Mouse (Mus musculus) regulatory T cell (primary cell): ENCODE results near the gene Igfbp1.
"Not testable (repeated sequence)": the region's sequence is repeated elsewhere in the genome, so short reads cannot be mapped to it uniquely, and the experiment has no call there.

ENCODE experiments used
- in situ Hi-C: fragments of 300-600 bp; cut with MboI, MseI; formaldehyde crosslinking; loops from one replicate; pipeline ENCODE4 v1.15.1; 2025; ENCODE audit warnings: high pct_unique_total_duplicates

Gene Igfbp1

GRCm38 (mm10) chr11:7194432-7195311, 2.9 kb upstream of the Igfbp1 start:
- in situ Hi-C loops, result no loop called here

DNA sequence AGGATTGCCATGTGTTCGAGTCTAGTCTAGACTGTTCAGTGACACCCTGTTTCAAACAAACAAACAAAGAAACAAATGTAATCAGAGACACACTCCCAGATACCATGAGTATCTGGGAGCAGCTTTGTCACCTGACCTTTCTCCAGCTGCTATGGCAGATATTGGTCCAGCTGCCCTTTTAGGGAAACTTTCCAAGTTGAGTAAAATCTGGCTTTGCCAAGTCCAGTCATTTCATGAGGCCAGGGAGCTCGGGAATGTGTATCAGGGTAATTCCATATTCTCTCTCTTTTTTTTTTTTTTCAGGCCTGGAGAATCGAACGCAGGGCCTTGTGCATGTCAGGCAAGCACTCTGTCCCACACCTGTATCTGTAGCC, 2.3 kb upstream of the Igfbp1 start:
- in situ Hi-C loops, result no loop called here

- in situ Hi-C loops, result no loop called here
Observed at GRCm38 (mm10) chr11:7198006-7198405, 424 bp downstream of the Igfbp1 start.

DNA sequence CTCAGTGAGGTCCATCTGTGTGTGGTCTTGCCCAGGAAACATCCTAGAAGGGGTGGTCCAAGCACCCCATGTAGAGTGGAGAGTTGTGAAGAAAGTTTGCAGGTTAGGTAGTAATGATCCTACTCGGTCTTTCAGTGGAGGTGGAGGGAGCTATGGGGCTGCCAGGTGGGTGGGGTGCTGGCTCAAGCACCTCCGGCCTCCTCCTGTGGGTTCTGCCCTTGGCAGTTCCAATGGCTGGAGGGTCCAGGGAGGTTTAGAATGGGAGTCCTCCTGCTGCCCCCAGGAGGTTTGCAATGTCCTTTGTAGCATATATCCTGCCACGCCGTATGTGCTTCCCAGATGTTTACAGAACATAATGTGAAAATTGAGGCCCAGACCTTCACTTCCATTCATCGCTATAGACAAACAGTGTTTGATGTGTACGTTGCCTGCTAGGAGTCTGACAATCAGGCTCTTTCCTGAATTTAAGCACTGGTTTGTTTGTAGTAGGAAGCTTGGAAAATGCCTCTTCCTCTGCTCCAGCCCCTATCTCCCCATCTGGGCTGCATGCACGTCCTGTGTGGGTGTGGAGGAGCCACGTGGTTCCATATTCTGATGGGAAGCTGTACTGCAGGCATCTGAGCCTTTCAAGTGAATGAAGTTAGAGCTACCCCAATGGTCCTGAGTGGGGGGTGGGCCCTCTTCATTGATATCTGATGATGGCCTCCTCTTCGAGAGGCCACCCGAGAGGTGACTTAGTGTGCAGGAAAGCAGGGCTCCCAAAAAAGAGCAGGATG, 1.1 kb downstream of the Igfbp1 start:
- in situ Hi-C loops, result no loop called here

GRCm38 (mm10) chr11:7199736-7200392, 2.3 kb downstream of the Igfbp1 start:
- in situ Hi-C loops, result loop anchor here (10.0 kb wide), 1 partner anchor 1105 kb away; no protein-coding TSS in a partner anchor

- in situ Hi-C loops, result loop anchor here (10.0 kb wide), 1 partner anchor 1104 kb away; no protein-coding TSS in a partner anchor
Observed at GRCm38 (mm10) chr11:7200393-7200783, 2.8 kb downstream of the Igfbp1 start.

- in situ Hi-C loops, result loop anchor here (10.0 kb wide), 1 partner anchor 1103 kb away; no protein-coding TSS in a partner anchor
Observed at GRCm38 (mm10) chr11:7202206-7202605, 4.6 kb downstream of the Igfbp1 start.

DNA sequence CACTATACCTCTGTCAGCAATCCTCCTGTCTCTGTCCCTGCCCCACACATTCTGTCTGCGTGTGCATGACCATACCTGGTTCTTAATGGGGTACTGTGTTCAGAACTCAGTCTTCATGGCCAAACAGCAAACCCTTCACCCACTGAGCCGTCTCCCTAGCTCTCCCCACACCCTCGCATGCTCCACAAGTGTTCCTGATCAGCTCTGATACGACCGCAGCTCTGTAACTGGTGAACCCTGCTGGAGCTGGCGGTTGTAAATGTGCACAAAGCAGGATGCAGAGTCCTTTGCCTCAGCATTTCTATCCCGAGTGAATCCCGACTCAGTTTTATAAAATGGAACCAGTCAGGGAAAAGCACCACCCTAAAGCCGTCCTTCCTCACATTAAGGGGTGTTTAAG, 6.3 kb downstream of the Igfbp1 start:
- in situ Hi-C loops, result loop anchor here (10.0 kb wide), 1 partner anchor 1101 kb away; no protein-coding TSS in a partner anchor

DNA sequence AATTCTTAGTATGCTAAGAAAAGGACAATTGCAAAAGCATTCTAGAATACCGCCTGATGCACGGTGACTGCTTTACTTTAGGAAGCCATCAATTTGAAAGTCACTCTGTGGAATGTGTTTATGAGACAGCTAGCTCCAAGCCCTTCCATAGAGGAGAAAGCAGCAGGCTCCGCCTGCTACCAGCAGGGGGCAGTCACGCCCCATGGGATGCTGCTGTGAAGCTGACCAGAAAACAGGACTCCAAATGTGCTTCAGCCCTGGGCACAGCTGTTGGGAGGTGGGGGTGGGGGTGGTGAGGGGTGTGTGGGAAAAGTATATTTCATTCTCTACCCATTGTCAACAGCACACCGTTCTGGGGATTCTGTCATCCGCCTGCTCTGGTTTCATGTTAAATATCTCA, 12.8 kb downstream of the Igfbp1 start:
- in situ Hi-C loops, result loop anchor here (5.0 kb wide), 1 partner anchor 1197 kb away; no protein-coding TSS in a partner anchor

DNA sequence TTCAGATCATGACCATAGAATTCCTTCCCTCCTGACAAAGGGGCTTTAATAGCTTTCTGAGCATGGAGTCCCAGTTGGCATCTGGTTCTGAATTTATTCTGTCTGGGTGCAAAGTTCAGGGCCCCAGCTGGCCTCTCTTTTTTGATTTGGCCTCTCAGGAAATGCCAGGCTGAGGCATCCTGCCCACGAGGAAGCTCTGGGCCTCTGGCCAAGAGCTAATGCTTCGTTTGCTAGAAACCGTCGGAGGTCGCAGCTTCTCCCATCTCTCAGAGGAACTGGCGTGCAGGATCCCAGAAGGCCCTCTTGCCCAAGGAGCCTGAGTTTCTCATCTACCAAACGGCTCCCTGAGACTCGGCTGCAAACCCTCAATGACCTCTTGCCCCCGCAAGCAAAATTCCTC, 13.6 kb downstream of the Igfbp1 start:
- in situ Hi-C loops, result loop anchor here (5.0 kb wide), 1 partner anchor 1196 kb away; no protein-coding TSS in a partner anchor

GRCm38 (mm10) chr11:7212126-7212798, 14.7 kb downstream of the Igfbp1 start:
- in situ Hi-C loops, result loop anchor here (5.0 kb wide), 1 partner anchor 1195 kb away; no protein-coding TSS in a partner anchor

- in situ Hi-C loops, result loop anchor here (5.0 kb wide), 1 partner anchor 1194 kb away; no protein-coding TSS in a partner anchor
Observed at GRCm38 (mm10) chr11:7213161-7213500, 15.5 kb downstream of the Igfbp1 start.

DNA sequence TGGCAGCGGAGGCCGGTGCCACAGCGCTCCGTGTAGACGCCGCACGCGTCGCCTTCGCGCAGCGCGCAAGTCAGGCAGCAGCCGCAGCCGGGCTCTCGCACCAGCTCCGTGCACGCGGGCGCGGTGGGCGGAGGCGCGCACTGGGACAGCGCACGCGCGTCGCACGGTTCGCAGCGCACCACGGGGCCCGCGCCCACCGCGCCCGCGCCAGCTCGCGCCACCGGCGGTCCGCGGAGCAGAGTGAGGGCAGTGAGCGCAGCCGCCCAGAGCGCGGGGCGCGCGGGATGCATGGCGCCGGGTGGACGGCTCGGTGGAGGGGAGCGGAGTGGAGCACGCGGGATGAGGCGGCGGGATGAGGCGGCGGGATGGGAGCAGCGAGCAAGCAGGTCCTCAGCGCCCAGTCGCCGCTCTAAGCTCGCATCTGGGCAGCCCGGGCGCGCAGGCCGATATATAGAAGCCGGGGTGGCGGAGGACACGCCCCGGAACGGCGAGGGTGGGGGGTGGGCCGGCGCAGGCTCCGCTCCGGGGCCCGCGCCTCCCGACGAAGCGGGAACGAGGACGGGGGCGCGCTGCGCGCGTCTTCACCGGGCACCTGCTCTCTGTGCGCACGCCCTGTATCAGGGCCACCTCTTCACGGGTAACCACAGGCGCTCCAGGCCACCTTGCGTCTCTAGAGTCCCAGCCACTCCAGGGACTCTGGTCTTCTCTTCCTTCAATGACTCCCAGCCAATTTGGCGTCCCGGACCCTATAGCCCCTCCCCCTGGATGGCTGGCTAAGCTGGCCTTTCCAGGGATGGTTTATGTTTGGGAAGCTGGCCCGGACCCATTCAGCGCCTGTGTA, 16.1 kb downstream of the Igfbp1 start, which contains the start of gene Igfbp3:
Igfbp3 (minus strand) TSS at position 423 of the 841 bp plus-strand sequence.
- in situ Hi-C loops, result loop anchor here (5.0 kb wide), 1 partner anchor 1194 kb away; no protein-coding TSS in a partner anchor

DNA sequence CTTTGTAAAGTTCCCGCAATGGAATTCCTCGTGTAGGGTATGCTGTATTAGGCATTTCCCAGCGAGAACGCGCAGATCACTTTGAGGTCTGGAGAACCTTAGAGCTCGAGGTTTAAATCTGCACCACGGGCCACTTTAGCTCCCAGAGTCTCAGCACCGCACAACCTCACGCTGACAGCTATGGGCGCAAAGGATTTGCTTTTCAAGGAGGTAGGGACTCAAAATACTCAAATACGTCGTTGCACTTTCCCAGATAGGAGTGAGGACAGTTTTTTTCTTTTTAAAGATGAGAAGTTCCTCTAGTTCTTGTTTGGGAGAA, 16.7 kb downstream of the Igfbp1 start:
- in situ Hi-C loops, result loop anchor here (5.0 kb wide), 1 partner anchor 1193 kb away; no protein-coding TSS in a partner anchor

DNA sequence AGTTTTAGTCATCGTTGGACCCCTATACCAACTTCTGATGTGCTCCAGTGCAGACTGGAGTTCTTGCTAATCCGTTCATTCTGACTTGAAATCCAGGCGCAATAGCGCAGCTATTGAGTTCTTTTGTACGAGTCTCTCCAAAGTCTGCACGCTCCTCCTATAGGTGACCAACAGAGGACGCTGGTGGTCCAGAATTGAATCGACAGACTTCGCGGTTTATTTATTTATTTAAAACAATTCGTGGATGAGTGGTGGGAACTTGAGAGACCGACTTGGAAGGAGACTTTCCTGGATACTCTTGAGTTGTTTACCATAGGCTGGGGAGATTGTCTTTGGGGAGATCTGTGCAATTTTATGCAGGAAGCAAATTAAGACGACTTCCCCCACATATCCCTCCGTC, 17.2 kb downstream of the Igfbp1 start:
- in situ Hi-C loops, result loop anchor here (5.0 kb wide), 1 partner anchor 1193 kb away; no protein-coding TSS in a partner anchor

DNA sequence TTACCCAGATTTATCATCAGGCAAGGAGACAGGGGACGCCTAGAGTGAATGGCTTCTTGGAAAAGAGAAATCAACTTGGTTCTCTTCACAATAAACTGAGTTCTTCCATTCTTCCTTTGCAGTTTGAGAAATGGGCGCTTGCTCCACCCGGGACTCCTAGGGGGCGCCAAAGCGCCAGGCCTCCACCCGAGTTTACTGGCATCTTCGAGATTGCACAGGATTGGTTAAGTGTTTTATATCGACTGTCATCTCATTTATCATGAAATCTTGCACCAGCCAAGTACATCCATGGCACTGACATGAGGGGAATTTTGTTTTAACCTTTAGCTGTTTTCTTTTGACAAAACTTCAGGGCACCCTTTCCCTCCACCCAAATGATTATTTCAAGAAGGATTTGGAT, 18.1 kb downstream of the Igfbp1 start:
- in situ Hi-C loops, result no loop called here

- in situ Hi-C loops, result not testable (repeated sequence)
Observed at GRCm38 (mm10) chr11:7221826-7222225, 24.2 kb downstream of the Igfbp1 start.

GRCm38 (mm10) chr11:7226200-7226599, 28.6 kb downstream of the Igfbp1 start:
- in situ Hi-C loops, result no loop called here

DNA sequence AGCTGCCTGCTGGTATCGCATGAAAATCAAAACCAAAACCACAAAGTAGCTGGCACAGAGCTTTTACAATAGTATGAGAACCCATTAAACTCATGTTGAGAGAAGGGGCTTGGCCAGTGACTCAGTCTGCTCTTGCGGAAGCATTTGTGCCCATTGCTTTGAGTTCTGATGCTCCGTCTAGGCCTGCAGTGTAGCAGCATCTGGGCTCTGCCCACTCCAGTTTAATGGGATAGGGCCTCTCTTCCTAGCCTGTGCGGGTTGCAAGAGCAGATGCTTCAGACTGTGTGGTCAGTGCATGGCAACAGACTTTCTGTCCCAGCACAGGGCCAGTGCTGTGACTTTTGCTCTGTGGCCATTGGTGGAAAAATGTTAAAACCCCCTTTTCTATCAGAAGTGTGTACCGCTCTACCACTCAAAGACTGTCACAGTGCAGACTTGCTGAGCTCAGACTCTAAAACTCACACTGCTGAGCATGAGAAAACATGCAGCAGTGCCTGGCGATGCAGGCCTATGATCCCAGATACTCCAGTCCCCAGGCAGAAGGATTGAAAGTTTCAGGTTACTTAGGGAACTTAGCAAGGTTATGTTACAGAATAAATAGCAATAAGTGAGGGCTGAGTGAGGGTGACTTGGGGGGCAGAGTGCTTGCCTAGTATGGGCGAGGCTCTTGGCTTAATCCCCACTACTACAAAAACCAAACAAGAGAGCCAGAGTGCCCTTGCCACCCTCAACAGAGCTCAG, 29.4 kb downstream of the Igfbp1 start:
- in situ Hi-C loops, result no loop called here
